Mouse (Mus musculus): Measurements from ENCODE around the gene Atad3a.
"Not testable (repeated sequence)": the region's sequence is repeated elsewhere in the genome, so short reads cannot be mapped to it uniquely, and the experiment has no call there.

The Atad3a gene

DNA sequence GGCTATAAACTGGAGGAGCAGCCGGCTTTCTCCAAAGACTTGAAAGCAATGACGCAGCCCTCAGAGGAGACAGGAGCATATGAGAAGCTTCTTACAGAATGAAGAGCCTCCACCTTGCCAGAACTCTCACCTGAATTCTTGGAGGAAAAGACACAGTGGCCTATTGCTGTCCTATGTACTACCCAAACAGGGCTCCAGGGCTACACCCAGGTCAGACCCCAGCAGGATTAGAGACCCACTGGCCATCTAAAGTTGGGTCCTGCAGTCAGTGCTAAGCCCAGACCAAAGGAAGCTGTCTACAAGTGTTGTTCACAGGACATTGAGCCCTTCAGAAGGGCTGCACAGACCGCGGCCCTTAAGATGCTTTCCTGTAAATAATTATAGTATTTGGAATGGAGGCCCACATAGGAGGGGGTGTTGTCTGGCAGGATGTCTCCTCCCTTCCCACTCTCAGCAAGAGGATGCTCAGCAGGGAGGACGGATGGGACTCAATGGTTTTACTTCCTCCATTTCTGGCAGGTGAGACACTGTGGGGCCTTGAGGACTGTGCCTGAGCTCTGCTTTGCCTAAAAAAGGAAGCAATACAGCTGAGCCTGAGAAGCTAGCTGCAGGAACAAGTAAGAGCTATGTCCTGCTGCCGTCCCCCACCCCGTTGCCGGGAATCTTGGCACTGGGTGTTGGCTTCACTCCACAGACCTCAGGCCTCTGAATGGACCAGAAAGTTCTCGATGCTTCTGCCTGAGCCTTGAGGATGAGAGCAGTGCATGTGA, 14.3 kb upstream of the Atad3a start:
- DNase-seq (ENCODE audit: low read depth, low spot score) = no peak

DNA sequence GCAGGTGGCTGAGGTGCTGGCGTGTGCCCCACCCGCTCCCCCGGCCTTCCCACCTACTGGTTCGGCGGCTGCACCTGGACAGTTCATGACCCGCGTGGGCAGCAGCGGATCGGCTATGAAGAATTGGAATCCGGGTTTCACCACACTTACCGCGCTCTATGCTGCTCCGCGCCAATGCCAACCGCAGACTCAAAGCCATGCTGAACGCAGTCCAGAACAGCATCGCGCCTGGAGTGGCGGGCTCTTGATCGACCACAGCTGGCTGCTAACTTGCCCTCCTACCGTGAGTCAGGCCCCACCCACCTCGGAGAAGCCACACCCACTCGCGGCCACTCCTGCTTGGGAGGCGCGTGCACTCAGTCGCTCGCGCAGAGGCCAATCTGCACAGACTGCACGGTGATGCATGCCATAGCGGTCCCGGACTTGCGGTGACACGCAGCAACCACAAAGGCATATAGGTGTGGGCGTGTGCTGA, 13.4 kb upstream of the Atad3a start, which contains the start of gene Vwa1:
Gene Vwa1 (minus strand): TSS at position 419 of the 475 bp plus-strand sequence.
- peak; percentile 95 for DNase-seq (ENCODE audit: low read depth, low spot score)

DNA sequence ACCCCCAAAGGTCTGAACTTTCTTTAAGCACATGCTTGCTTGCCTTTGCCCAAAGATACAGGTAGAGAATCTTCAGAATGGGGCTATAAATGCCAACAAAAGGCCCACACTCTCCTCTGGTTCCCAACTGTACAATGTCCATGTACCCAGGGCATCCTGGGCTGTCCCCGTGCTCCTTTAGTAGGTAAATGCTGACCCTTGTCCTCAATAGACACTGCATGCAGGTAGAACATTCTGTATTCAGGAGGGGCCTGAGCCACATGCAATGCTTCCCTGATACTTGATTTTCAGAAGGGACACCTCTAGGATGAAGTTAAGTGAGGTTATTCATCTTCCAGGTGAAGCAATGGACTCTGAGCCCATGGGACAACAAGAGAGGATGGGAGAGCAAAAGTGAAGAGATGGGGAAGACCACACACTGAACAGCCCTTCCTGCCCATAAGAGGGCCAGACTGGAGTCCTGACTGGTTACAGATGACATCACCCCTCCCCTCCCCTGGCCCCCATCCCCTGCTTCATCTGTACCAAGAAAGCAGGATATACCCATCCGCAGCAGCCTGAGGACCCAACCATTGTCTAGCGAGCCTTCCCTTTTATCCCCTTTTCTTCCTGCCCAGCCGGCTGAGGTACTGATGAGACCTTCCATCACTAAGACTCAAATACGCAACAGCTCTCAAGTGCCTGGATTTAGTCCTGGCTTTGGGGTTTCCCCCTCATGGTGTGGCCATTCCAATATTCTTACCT, 12.6 kb upstream of the Atad3a start:
- no peak for DNase-seq (ENCODE audit: low read depth, low spot score)

DNA sequence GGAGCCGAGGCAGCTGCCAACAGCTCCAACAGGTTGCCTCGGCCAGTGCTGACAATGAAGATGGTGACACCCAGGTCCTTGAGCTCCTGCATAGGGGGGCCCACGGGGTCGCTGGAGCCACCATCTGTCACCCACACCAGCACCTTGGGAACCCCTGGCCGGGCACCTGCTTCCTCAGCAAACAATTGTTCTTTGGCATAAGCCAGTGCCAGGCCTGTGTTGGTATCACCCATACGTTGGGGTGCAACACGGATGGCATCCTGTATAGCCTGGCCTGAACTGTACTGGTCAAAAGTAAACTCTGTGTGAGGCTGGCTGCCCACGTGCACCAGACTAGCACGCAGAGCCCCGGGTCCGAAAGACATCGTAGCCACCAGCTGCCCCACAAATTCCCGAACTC, 11.9 kb upstream of the Atad3a start:
- no peak for DNase-seq (ENCODE audit: low read depth, low spot score)

DNA sequence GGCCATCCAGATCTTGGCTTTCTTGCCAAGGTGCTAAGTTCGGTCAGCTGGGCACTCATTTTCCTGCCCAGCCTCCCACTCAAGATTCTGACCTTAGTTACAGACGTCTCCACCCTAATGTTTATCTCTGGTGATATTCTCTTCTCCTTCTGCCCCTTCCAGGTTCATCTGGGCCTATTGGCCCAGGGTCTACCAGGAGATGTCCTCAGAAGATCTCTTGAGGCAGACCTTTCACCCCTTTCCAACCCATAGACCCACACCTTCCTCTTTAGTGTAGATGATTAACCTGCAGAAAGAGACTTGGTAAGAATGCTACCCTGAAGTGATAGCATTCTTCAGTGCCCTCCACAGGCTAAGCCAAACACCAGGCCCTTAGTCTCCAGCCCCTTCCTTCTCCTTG, 10.8 kb upstream of the Atad3a start:
- DNase-seq (ENCODE audit: low read depth, low spot score) = no peak

DNA sequence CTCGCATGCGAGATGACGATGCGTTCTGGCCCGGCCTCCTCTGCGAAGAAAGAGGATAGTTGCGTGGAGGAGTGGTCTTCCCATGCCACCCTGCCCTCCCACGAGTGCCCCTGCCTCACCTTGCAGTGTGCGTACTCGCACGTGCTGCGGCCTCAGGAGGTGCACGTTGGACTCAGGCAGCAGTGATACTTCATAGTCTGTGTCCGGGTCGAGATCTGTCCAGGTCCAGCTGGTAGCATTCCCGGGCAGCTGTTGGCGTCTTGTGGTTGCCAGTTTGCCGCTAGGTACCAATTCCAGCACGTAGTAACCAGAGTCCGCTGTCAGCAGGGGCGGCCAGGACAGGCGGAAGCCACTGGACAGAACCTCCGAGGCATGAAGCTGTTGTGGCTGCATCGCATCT, 9.7 kb upstream of the Atad3a start:
- DNase-seq (ENCODE audit: low read depth, low spot score) = no peak

DNA sequence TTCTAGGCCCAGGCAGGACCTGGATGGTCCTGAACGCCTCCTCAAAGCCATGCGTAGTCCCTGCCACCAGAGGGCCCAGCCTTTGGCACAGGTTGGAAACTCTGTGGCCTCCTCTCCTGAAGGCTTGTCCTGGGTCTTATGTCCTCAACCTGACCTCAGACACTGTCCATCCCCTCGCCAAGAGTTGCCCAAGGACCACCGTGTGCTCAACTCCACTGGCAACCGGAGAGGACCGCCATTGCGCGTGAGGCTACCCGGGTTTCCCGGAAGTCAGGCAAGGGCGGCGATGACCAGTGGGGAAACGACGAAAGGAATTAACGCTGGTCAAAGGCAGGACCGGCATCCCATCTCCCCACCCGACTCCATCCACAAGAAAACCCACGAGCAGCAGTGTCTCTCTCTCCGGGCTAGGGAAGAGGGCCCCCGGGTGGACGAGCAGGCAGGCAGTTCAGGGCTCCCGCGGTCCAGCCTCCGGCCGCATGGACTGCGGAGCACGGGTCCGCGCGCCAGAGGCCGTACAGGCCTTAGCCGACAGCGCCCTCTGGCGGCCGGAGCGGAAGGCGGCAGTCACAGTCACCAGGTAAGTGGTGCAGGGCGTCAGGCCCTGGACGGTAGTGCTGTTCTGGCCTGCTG, 9.1 kb upstream of the Atad3a start:
- peak; percentile 90 for DNase-seq (ENCODE audit: low read depth, low spot score)

DNA sequence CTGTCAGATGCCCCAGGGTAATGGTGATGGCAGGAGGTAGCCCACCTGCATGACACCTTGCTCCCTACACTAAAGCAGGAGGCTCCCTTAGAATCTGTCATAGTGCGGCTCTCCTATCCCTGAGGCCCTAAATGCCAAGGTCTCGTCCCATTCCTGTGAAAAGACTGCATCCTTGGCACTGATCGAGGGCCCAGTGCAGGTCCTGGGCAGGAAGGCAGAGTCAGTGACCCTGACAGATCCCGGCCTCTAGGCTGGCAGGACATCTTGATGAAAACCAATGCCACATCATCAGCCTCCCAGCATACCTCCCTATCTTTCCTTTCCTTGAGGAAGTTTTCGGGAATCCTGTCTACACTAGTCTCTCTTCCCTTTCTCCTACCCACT, 8.6 kb upstream of the Atad3a start:
- DNase-seq (ENCODE audit: low read depth, low spot score) = no peak

DNA sequence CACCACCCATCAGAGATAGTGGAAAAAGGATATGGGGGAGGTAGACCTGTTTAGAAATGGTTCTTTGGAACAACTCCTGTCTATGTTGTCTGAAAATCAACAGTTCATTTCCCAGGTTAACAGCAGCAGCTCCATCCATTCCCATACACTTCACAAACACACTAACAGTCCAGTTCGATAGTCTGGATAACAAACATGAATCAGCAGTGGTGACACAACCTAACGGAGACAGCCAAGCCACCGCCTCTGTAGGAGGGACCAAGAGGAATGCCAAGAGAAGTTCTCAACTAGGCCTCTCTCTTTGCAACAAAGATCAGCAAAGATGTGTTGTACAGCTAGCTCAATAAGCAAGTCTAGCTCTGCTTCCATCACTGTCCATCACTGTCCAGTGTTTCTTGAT, 1.5 kb upstream of the Atad3a start:
- DNase-seq (ENCODE audit: low read depth, low spot score) = no peak

DNA sequence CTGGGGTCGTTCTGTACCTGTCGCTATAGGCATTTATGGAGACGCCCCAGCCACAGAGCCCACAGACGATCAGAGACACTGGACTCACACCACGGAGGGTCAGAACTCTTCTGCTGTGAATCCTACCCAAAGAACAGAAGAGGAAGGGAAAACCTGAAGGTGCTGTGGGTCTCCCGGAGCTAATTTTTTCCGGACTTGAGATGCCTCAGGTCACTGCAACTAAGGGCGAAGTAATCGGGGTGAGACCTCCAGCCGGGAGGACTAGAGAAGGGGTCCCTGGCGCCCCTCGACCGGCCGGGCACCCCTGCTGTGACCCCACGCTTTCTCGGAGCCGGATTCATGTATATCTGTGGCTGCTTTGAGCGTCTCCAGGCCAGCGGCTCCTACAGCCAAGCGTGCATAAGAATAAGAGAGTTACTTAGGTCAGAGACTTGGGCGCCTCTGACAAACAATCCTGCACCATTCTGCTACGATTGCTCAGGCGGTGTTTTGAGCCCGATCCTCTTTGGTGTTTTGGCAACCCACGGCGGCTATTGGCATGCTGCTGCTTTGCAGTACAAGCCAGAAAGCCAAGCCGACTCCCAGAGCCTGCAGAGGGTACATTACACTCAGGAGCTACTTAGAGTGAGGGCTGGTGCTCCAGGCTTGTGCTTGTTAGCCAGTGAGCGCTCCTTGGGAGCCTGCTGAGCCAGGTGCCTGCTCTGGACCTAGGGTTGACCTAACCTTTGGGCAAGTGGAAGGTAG, 635 bp upstream of the Atad3a start:
- DNase-seq (ENCODE audit: low read depth, low spot score) = peak; percentile 55

DNA sequence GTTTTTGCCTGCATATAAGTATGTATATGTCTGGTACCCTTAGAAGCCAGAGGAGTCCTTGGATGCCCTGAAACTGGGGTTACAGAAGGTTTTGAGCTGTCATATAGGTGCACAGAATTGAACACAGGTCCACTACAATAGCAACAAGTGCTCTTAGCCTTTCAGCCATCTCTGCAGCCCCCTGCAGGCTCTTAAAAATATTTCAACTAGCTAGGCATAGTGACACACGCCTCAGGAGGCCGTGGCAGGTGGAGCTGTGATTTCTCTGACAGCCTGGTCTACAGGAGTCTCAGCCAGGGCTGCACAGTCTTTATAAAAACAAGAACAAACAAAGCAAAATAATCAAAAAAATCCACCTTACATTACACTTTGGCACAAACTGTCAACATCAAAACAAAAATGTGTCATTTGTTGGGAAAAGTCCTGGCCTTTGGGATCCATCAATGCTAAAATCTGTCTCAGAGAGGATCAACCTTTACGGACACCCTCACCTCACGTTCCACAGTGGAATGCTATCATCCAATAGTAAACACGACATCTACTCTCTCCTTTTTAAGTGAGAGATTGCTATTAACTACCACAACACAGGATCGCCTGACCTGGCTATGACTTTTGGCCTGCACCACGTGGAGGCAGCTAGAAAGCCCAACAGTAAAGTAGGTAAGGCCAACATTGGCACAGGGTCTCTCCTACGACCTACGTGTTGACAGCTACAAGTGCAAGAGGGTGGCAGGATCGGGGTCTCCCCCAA, 856 bp downstream of the Atad3a start:
- DNase-seq (ENCODE audit: low read depth, low spot score) = peak; percentile 75

DNA sequence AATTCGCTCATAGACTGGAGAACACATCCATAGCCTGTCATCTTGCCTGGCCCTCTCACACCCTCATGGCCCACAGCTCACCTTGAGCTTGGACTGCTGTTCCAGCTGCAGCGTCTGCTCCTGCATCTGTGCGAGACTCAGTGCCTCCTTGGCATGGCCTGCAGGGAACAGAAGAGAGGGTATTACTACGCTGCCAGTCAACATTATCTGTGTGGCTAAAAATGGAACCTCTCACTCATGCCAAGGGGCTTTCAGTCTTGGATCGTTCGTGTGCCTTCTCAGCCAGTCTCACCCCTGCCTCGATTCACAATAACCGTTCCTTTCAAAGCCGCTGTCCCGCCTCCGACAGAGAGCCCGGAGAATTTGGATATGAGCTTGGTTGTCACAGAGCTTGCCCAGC, 3.9 kb downstream of the Atad3a start:
- DNase-seq (ENCODE audit: low read depth, low spot score) = no peak

DNA sequence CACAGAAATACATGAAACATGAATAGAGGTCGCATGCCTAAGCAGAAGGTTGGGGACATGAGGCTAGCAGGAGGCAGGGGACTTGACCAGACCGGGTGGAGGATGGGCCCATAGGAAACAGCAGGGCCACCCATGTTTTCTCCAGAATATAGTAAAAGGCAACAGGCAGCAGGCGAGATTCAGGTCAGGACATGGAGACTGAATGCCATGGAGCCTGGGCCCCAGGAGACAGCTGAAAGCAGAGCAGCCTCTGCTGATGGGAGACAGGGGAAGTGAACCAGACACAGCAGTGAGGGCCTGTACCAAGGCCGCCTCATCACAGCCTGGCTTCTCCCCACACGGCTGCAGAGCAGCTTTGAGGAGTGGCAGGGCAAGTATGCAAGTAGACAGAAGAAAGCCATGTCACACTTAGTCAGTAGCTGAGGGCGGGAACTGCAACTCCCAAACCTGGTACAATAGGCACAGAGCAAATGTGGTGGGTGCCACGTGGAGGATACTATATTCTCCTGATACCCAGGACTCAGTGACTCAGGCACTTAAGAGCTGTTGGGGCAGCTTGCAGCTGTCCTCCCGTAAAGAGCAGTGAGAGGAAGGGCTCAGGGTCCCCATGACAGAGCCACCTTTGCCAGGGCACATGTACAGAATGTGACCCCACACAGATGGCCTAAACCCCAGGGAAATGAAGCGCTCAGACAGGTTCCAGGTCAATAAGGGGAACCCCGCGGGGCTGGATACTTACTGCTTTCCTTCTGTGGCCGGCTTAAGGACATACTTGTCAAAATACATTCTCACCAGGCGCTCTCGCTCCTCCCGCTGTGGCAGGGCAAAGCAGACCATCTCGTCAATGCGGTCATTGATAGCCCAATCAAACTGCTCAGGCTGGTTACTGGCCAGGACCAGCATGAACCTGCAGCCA, 14.1 kb downstream of the Atad3a start:
- no peak for DNase-seq (ENCODE audit: low read depth, low spot score)

DNA sequence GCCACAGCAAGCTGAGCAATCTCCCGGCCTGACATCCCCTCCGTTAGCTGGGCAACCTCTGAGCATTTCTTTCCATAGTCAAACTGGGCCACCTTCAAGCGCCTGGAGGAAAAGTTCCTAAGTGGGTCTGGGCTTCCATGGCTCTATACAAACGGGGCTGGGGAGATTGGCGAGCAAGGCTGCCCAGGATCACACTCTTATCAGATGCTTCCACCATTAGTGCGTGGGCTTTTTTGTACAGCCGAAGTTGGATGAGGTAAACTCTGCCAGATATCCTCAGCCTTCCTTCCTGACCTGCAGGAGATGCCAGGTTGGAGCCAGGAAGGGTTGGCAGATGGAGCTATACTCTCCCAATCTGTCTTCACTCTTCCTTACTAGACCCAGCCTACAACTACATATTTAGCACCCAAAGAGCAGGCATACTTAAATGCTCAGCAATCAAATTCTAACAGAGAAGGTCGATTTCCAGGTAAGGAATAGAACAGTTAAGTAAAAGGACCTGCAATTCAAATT, 14.8 kb downstream of the Atad3a start:
- no peak for DNase-seq (ENCODE audit: low read depth, low spot score)

DNA sequence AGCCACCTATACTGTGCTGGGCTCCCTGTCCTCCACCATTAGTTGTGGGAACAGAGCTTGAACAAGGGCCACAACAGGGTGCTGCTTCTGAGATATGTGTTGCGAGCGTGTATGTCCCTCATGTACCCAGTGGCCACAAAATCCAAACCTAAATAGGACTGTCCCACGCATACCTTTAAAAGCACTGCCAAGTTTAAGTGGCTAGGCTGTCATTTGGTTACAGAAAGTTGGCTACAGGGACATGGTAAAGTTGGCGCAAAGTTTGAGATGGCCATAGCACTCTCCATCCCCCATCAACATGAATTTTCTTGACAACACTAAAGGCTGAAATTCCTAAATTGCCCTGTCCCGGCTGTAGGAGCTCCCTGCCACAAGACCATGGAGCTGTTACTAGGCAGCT, 15.8 kb downstream of the Atad3a start:
- DNase-seq (ENCODE audit: low read depth, low spot score) = no peak

DNA sequence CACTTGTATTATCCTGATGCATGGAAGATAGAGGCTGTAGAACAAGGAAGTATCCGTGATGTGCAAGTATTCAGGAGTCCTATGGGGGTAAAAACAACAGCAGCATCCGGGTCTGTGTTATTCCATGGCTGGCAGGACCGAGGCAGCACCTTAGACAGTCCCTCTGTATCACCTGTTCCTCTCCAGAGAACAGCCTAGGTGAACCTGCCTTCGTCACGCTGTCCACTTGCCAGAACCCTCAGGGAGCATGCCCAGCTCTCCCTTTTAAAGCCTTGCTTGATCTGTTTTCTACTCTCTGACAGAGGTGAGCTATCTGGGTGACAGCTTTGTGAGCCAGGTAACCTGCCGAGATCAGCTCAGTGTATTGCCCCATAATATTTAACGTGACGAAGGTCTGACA, 16.4 kb downstream of the Atad3a start:
- DNase-seq (ENCODE audit: low read depth, low spot score) = no peak

DNA sequence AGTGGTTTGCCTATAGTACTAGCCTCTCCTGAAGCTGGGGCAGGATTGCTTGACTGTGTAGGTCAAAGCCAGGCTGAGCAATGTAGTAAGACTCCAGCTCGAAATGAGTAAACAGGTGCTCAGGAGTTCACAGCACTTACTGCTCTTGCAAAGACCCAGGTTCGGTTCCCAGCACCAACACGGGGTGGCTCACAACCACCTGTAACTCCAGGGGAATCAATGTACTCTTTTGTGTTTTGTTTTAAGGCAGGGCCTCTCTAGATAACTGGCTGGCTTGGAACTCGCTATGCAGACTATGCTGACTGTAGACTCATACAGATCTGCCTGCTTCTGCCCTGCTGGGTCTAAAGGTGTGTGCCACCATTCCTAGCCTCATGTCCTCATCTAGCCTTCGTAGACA, 18.2 kb downstream of the Atad3a start:
- DNase-seq (ENCODE audit: low read depth, low spot score) = no peak

DNA sequence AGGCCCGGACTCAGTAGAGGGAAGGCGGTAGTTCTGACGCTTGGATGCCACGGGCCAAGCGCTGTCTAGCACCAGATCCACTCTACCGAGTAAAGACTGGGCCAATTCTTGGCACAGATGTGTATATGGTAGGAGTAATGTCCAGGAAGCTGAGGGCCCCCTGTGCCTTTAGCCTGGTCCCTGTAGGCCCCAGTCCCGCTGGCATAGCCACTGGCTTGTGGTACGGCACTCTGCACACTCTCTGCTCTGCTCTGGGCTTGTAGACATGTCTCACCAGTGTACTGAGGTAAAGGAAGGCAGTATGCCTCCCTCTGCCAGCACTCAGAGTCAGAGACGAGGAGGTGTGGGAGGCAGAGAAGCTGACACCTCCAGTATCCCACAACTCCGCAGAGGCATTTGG, 20.2 kb downstream of the Atad3a start:
- not testable (repeated sequence) for DNase-seq (ENCODE audit: low read depth, low spot score)

DNA sequence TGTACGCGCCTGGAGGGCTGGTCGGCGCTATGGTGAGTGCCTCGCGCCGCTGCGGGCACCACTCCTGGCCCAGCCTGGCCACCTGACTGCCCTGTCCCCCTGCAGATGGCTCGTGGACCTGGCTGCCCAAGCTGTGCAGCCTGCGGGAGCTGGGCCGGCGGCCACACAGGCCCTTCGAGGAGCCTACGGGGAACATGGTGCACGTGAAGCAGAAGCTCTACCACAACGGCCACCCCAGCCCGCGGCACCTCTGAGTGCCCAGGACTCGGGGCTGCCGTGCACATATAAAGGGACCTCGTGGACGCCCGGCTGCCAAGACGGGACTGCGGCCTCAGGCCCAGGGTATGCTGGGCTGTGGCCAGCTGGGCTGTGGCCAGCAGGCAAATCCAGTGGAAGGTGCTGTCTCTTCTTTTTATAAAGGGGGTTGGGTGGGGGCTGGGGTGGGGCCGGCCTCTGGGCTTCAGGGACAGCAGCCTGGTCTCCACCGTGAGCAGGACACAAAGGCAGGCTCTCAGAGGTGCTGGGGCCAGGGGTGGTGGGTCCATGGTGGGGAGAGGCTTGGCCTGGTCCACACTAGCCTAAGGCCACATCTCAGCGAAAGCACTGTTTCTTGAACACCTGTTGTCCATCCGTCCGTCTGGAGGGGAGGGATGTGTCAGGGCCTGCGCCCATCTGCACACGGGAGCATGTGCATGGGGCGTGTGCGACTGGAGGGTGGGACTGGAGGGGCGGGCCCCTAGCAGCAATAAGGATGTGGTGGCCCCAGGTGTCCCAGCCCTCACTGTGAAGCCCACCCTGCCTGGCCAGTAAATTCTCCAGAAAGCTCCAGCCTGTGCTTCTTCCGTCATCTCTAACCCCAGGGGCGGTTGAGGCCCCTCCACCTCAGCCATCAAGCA, 20.9 kb downstream of the Atad3a start:
- DNase-seq (ENCODE audit: low read depth, low spot score) = peak; percentile 34

Data from ZHBTc4 (cell line).